ENCODE assay signal across 11 mouse cellular contexts in genomic region chr15:84638405-84638804, GRCm38 (mm10). TPM values are rescaled to one million over a fixed set of nuclear protein-coding genes. Genes with fewer than 3 reads are reported as not detected.
DNase-seq lines count a peak whose midpoint lies in the region; ATAC-seq and TF ChIP-seq lines count a peak whose summit lies in the region.
"Had no signal": no experiment of that assay in that cellular context is flagged by ENCODE, and none has a peak within 500 bp of the region (broad histone marks: within the 10 kb centered on the region; RNA-seq: fewer than 3 reads in every experiment).

No protein-coding gene starts in this region.

- peak overlapping the region; percentile 78; the same call in 1 of the 2 replicates for H3K27ac ChIP-seq in intestine, embryonic 14.5 days (ENCODE audit: low read depth)
- no peak overlapping the region for H3K27ac ChIP-seq in intestine, embryonic 15.5 days
- peak overlapping the region; percentile 27; the same call in 1 of the 2 replicates for H3K27ac ChIP-seq in bone marrow macrophage, adult 2 months (ENCODE audit: insufficient read depth, low read depth, low read length)
- peak overlapping the region; percentile 88 for H3K27ac ChIP-seq in limb, embryonic 15.5 days
- H3K27ac ChIP-seq in forebrain, embryonic 11.5 days (ENCODE audit: low read depth, low read length): no peak overlapping the region
- H3K27ac ChIP-seq: midbrain, embryonic 15.5 days had no signal

- H3K36me3 ChIP-seq in intestine, embryonic 14.5 days (ENCODE audit: control insufficient read depth, insufficient read depth, low read length): no peaks in the 10 kb centered on the region
- H3K36me3 ChIP-seq in intestine, embryonic 15.5 days: no peaks in the 10 kb centered on the region
- H3K36me3 ChIP-seq in limb, embryonic 15.5 days: no peaks in the 10 kb centered on the region
- no peaks in the 10 kb centered on the region for H3K36me3 ChIP-seq in forebrain, embryonic 11.5 days (ENCODE audit: control insufficient read depth, insufficient read depth, low read length)
- H3K36me3 ChIP-seq: G1E; midbrain, embryonic 15.5 days had no signal

- no peak for TF ChIP-seq POLR2A in bone marrow macrophage, adult 2 months (IDR thresholded peaks at IDR 0.05; ENCODE audit: borderline replicate concordance, low read depth, low read length)

- H3K4me3 ChIP-seq in intestine, embryonic 14.5 days (ENCODE audit: low read depth, low read length): no peak overlapping the region
- no peak overlapping the region for H3K4me3 ChIP-seq in intestine, embryonic 15.5 days (replicated peaks)
- H3K4me3 ChIP-seq in bone marrow macrophage, adult 2 months (ENCODE audit: insufficient read depth, low read length): no peak overlapping the region
- no peak overlapping the region for H3K4me3 ChIP-seq in limb, embryonic 15.5 days
- H3K4me3 ChIP-seq in forebrain, embryonic 11.5 days (ENCODE audit: low read depth, low read length): no peak overlapping the region
- H3K4me3 ChIP-seq: midbrain, embryonic 15.5 days had no signal

- DNase-seq in intestine, embryonic 14.5 days (ENCODE audit: low spot score): no peak
- DNase-seq in 416B (ENCODE audit: low read depth): peak; percentile 45
- no peak for DNase-seq in left cerebral cortex, adult 18-20 months (ENCODE audit: low spot score in 2 of 2)
- no peak for DNase-seq in forebrain, embryonic 11.5 days (ENCODE audit: low spot score)
- DNase-seq: adrenal gland, postnatal 25 days had no signal

- no peak overlapping the region for H3K9ac ChIP-seq in intestine, embryonic 14.5 days (ENCODE audit: low read length)
- H3K9ac ChIP-seq in intestine, embryonic 15.5 days: no peak overlapping the region
- no peak overlapping the region for H3K9ac ChIP-seq in limb, embryonic 15.5 days
- H3K9ac ChIP-seq in forebrain, embryonic 11.5 days (ENCODE audit: low read length): no peak overlapping the region
- H3K9ac ChIP-seq: midbrain, embryonic 15.5 days had no signal

- peaks cover 24% of the 10 kb centered on the region for H3K4me1 ChIP-seq in intestine, embryonic 14.5 days (replicated peaks; ENCODE audit: control insufficient read depth, insufficient read depth, low read length)
- peaks cover 13% of the 10 kb centered on the region for H3K4me1 ChIP-seq in intestine, embryonic 15.5 days (replicated peaks)
- H3K4me1 ChIP-seq in bone marrow macrophage, adult 2 months (ENCODE audit: control insufficient read depth, insufficient read depth, low read length): peaks cover 14% of the 10 kb centered on the region
- H3K4me1 ChIP-seq in limb, embryonic 15.5 days: peaks cover 49% of the 10 kb centered on the region
- no peaks in the 10 kb centered on the region; the same call in 1 of the 2 replicates for H3K4me1 ChIP-seq in forebrain, embryonic 11.5 days (replicated peaks; ENCODE audit: control insufficient read depth, insufficient read depth, low read length)
- H3K4me1 ChIP-seq: midbrain, embryonic 15.5 days had no signal

- no peaks in the 10 kb centered on the region for H3K9me3 ChIP-seq in intestine, embryonic 14.5 days (ENCODE audit: control insufficient read depth, low read length)
- H3K9me3 ChIP-seq in intestine, embryonic 15.5 days: no peaks in the 10 kb centered on the region
- H3K9me3 ChIP-seq in limb, embryonic 15.5 days: no peaks in the 10 kb centered on the region
- H3K9me3 ChIP-seq in forebrain, embryonic 11.5 days (ENCODE audit: control insufficient read depth, low read length): no peaks in the 10 kb centered on the region
- H3K9me3 ChIP-seq: midbrain, embryonic 15.5 days had no signal

- ATAC-seq in intestine, embryonic 14.5 days (replicated peaks; ENCODE audit: low FRiP score, low TSS enrichment, low read depth): no peak
- no peak for ATAC-seq in intestine, embryonic 15.5 days
- ATAC-seq in limb, embryonic 15.5 days (ENCODE audit: insufficient number of reproducible peaks, low FRiP score, low TSS enrichment, low read depth): no peak
- no peak for ATAC-seq in forebrain, embryonic 11.5 days (replicated peaks; ENCODE audit: low FRiP score)
- ATAC-seq: hindbrain, embryonic 16.5 days; midbrain, embryonic 15.5 days had no signal

- H3K27me3 ChIP-seq in intestine, embryonic 14.5 days (replicated peaks; ENCODE audit: control insufficient read depth, insufficient read depth, low read length): no peaks in the 10 kb centered on the region
- H3K27me3 ChIP-seq in intestine, embryonic 15.5 days (replicated peaks): no peaks in the 10 kb centered on the region
- no peaks in the 10 kb centered on the region for H3K27me3 ChIP-seq in limb, embryonic 15.5 days
- no peaks in the 10 kb centered on the region for H3K27me3 ChIP-seq in forebrain, embryonic 11.5 days (ENCODE audit: control insufficient read depth, insufficient read depth, low read length)
- H3K27me3 ChIP-seq: midbrain, embryonic 15.5 days had no signal

- no peak for TF ChIP-seq CTCF in bone marrow macrophage, adult 2 months (IDR thresholded peaks at IDR 0.05; ENCODE audit: low read depth, low read length)

- no peak overlapping the region for H3K4me2 ChIP-seq in intestine, embryonic 14.5 days (ENCODE audit: low read length)
- no peak overlapping the region for H3K4me2 ChIP-seq in intestine, embryonic 15.5 days (replicated peaks)
- H3K4me2 ChIP-seq in limb, embryonic 15.5 days: no peak overlapping the region
- H3K4me2 ChIP-seq in forebrain, embryonic 11.5 days (ENCODE audit: low read depth, low read length, severe bottlenecking): no peak overlapping the region
- H3K4me2 ChIP-seq: midbrain, embryonic 15.5 days had no signal

RNA-seq across cellular contexts. Expression of gene Prr5, which starts 31.0 kb away (rescaled TPM):
- 40.8 and 43.7 TPM in 2 replicates for polyA plus RNA-seq in intestine, embryonic 14.5 days (2014; fragmentation: Nextera tagmentation; extraction: Ambion mirVana)
- 65.4 and 71.3 TPM in 2 replicates for polyA plus RNA-seq in intestine, embryonic 15.5 days (2015; fragmentation: Nextera tagmentation; extraction: Ambion mirVana)
- not detected in 2 replicates for polyA plus RNA-seq in bone marrow macrophage, adult 2 months (2012; ENCODE audit: insufficient read depth, insufficient read length, missing spikeins)
- 34.5 and 36.3 TPM in 2 replicates for polyA plus RNA-seq in limb, embryonic 15.5 days (2015; fragmentation: Nextera tagmentation; extraction: Ambion mirVana)
- total RNA-seq in left cerebral cortex, adult 18-20 months (2021): 10 to 100 TPM in 1 of 2 experiments, 1 to 10 TPM in 1; 9.2 to 10.8 TPM
- polyA plus RNA-seq in forebrain, embryonic 11.5 days (2014; fragmentation: Nextera tagmentation; extraction: Ambion mirVana): 10.0 and 12.3 TPM in 2 replicates
- total RNA-seq: G1E had no signal
- polyA plus RNA-seq: G1E had no signal

Comparison
In these comparisons a context has a peak if more than half of its experiments do, and no peak if none do; other contexts are left out.
1. H3K27ac ChIP-seq: peak in intestine, embryonic 14.5 days (single experiment), bone marrow macrophage, adult 2 months (single experiment) and limb, embryonic 15.5 days (single experiment); none in intestine, embryonic 15.5 days (single experiment) and forebrain, embryonic 11.5 days (single experiment).